Mouse (Mus musculus): ENCODE results near the gene Elof1.

DNA sequence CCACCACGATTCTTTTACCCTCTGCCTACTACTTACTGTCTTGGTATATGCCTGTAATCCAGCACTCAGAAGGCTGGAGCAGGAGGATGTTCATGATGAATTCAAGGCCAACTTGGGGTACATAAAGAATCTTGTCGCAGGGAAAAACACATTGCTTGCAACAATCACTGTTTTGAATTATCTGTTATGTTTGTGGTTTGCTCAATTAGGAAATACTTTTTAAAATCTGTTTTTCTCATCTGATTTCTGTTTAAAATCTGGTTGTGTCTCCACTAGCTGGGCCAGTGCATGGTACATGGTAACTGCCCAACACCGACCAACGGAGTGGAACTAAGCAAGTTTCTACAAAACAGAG lies 32.3 kb downstream of the Elof1 start:
- TF ChIP-seq CTCF (IDR thresholded peaks at IDR 0.05; ENCODE audit: borderline replicate concordance, extremely low read depth, insufficient read depth, insufficient read length): no peak
- TF ChIP-seq POLR2A (IDR thresholded peaks at IDR 0.05; ENCODE audit: borderline replicate concordance, extremely low read depth, insufficient read depth, insufficient read length, poor library complexity, severe bottlenecking): no peak

Data from brain, embryonic 14.5 days (tissue).